Mouse (Mus musculus) stomach, embryonic 15.5 days (tissue): ENCODE measurements around the gene Cxcr5. TPM values are rescaled to one million over a fixed set of nuclear protein-coding genes. Genes with fewer than 3 reads are reported as not detected.
A peak's percentile ranks its signal among the peaks of the same experiment; 100 is the strongest.

Experiments
- ATAC-seq: fragments of 200-750 bp; cut with Nextera tagmentation; 2 replicates; pipeline ENCODE4 v1.8.0; 2017; ENCODE audit warnings: low read depth, moderate number of reproducible peaks, moderate TSS enrichment; ENCODE audit not compliant: insufficient read depth, low FRiP score
- H3K27ac ChIP-seq: fragments of 300-500 bp; sonication (generic); 2 replicates; pipeline ENCODE4 v1.5.1; 2015; ENCODE audit warnings: mild to moderate bottlenecking, inconsistent platforms
- H3K27me3 ChIP-seq: fragments of 300-500 bp; sonication (generic); replicated peaks from 2 replicates; pipeline ENCODE4 v1.6.1; 2015; ENCODE audit warnings: inconsistent platforms
- H3K36me3 ChIP-seq: fragments of 300-500 bp; sonication (generic); 2 replicates; pipeline ENCODE4 v1.6.1; 2015; ENCODE audit warnings: inconsistent platforms
- H3K4me1 ChIP-seq: fragments of 300-500 bp; sonication (generic); 2 replicates; pipeline ENCODE4 v1.6.1; 2015; ENCODE audit warnings: inconsistent platforms
- H3K4me2 ChIP-seq: fragments of 300-500 bp; sonication (generic); 2 replicates; pipeline ENCODE4 v1.6.1; 2015; ENCODE audit warnings: mild to moderate bottlenecking, inconsistent platforms
- H3K4me3 ChIP-seq: fragments of 300-500 bp; sonication (generic); replicated peaks from 2 replicates; pipeline ENCODE4 v1.5.1; 2015; ENCODE audit warnings: inconsistent platforms
- H3K9ac ChIP-seq: fragments of 300-500 bp; sonication (generic); 2 replicates; pipeline ENCODE4 v1.6.1; 2015; ENCODE audit warnings: inconsistent platforms
- H3K9me3 ChIP-seq: fragments of 300-500 bp; sonication (generic); 2 replicates; pipeline ENCODE4 v1.6.1; 2016; ENCODE audit warnings: inconsistent platforms
- WGBS: fragments of 180-500 bp; shearing (Covaris S2); methylation state at CpG from one replicate; pipeline ENCODE4 v1.1.7; 2015; 5-methylcytosine and 5-hydroxymethylcytosine counted together
- polyA plus RNA-seq: library from polyadenylated mRNA; unstranded; fragments of >200 nt; fragmentation: Nextera tagmentation; extraction: Ambion mirVana; gene quantifications from 2 replicates; pipeline ENCODE4 v1.2.1, GENCODE M21; 2015

Gene Cxcr5
- polyA plus RNA-seq, 1 experiment from 2014 or later: 0.62 TPM

- Histone ChIP-seq H3K27ac (no peak overlapping the region), H3K27me3 (no peaks in the 10 kb centered on the region), H3K4me3 (no peak overlapping the region), H3K4me1 (no peaks in the 10 kb centered on the region), H3K9ac (no peak overlapping the region), H3K4me2 (no peak overlapping the region), H3K9me3 (no peaks in the 10 kb centered on the region), H3K36me3 (no peaks in the 10 kb centered on the region)
- 50% methylated on average over 12 of the region's 12 CpGs for WGBS
- ATAC-seq: no peak
Measured at GRCm38 (mm10) chr9:44562936-44563335, 1.3 kb upstream of the Cxcr5 start.

- WGBS: 60% methylated on average over 8 of the region's 8 CpGs
- peak; percentile 73 for ATAC-seq
- H3K9ac ChIP-seq: no peak overlapping the region
- no peak overlapping the region for H3K4me3 ChIP-seq
- no peaks in the 10 kb centered on the region for H3K27me3 ChIP-seq
- peak overlapping the region; percentile 17 for H3K27ac ChIP-seq
- no peak overlapping the region for H3K4me2 ChIP-seq
- H3K36me3 ChIP-seq: no peaks in the 10 kb centered on the region
- H3K4me1 ChIP-seq: 0 out of 2 replicates have a peak, but pooled peaks cover 3% of the 10 kb centered on the region
- no peaks in the 10 kb centered on the region for H3K9me3 ChIP-seq
Measured at GRCm38 (mm10) chr9:44552161-44552560, 9.5 kb downstream of the Cxcr5 start.

GRCm38 (mm10) chr9:44551138-44551537 lies 10.5 kb downstream of the Cxcr5 start:
- no peak for ATAC-seq
- Histone ChIP-seq H3K27me3 (no peaks in the 10 kb centered on the region), H3K9ac (no peak overlapping the region), H3K4me2 (no peak overlapping the region), H3K36me3 (no peaks in the 10 kb centered on the region), H3K4me1 (0 out of 2 replicates have a peak, but pooled peaks cover 3% of the 10 kb centered on the region), H3K4me3 (no peak overlapping the region), H3K27ac (no peak overlapping the region), H3K9me3 (no peaks in the 10 kb centered on the region)
- WGBS: 79% methylated on average over 10 of the region's 10 CpGs

GRCm38 (mm10) chr9:44548412-44549152 lies 13.1 kb downstream of the Cxcr5 start:
- WGBS: 90% methylated on average over 8 of the region's 8 CpGs
- H3K4me1 ChIP-seq: 0 out of 2 replicates have a peak, but pooled peaks cover 3% of the 10 kb centered on the region

GRCm38 (mm10) chr9:44544986-44545385 lies 16.7 kb downstream of the Cxcr5 start:
- Histone ChIP-seq H3K36me3 (no peaks in the 10 kb centered on the region), H3K9ac (no peak overlapping the region), H3K9me3 (no peaks in the 10 kb centered on the region), H3K4me2 (no peak overlapping the region), H3K27me3 (no peaks in the 10 kb centered on the region), H3K27ac (no peak overlapping the region), H3K4me3 (no peak overlapping the region), H3K4me1 (no peaks in the 10 kb centered on the region)
- no peak for ATAC-seq
- 65% methylated on average over 3 of the region's 3 CpGs for WGBS

More at GRCm38 (mm10) chr9:44548412-44549152, 13.1 kb downstream of the Cxcr5 start:
- Histone ChIP-seq H3K4me3 (no peak overlapping the region), H3K4me2 (no peak overlapping the region), H3K9ac (no peak overlapping the region), H3K27ac (no peak overlapping the region), H3K9me3 (no peaks in the 10 kb centered on the region), H3K27me3 (no peaks in the 10 kb centered on the region), H3K36me3 (no peaks in the 10 kb centered on the region)
- ATAC-seq: no peak

- no peaks in the 10 kb centered on the region for H3K27me3 ChIP-seq
- H3K4me3 ChIP-seq: no peak overlapping the region
- no peak overlapping the region for H3K27ac ChIP-seq
- no peaks in the 10 kb centered on the region for H3K4me1 ChIP-seq
- H3K9ac ChIP-seq: no peak overlapping the region
- no peaks in the 10 kb centered on the region for H3K9me3 ChIP-seq
- H3K4me2 ChIP-seq: no peak overlapping the region
- H3K36me3 ChIP-seq: no peaks in the 10 kb centered on the region
- ATAC-seq: no peak
- 59% methylated on average over 4 of the region's 4 CpGs for whole genome bisulfite sequencing
Measured at GRCm38 (mm10) chr9:44542364-44542763, 19.3 kb downstream of the Cxcr5 start.

GRCm38 (mm10) chr9:44540676-44541075 lies 21.0 kb downstream of the Cxcr5 start:
- Histone ChIP-seq H3K9me3 (no peaks in the 10 kb centered on the region), H3K4me2 (no peak overlapping the region), H3K27ac (no peak overlapping the region), H3K36me3 (no peaks in the 10 kb centered on the region), H3K4me3 (no peak overlapping the region), H3K27me3 (no peaks in the 10 kb centered on the region), H3K4me1 (no peaks in the 10 kb centered on the region), H3K9ac (no peak overlapping the region)
- ATAC-seq: no peak
- 76% methylated on average over 3 of the region's 3 CpGs for WGBS

GRCm38 (mm10) chr9:44539816-44540421 lies 21.8 kb downstream of the Cxcr5 start:
- WGBS: 74% methylated on average over 2 of the region's 2 CpGs
- no peaks in the 10 kb centered on the region for H3K27me3 ChIP-seq
- no peaks in the 10 kb centered on the region for H3K36me3 ChIP-seq
- H3K27ac ChIP-seq: no peak overlapping the region
- no peaks in the 10 kb centered on the region for H3K4me1 ChIP-seq
- H3K4me3 ChIP-seq: no peak overlapping the region
- no peak overlapping the region for H3K9ac ChIP-seq
- H3K4me2 ChIP-seq: no peak overlapping the region
- ATAC-seq: no peak
- no peaks in the 10 kb centered on the region for H3K9me3 ChIP-seq

- no peaks in the 10 kb centered on the region for H3K9me3 ChIP-seq
- H3K4me3 ChIP-seq: no peak overlapping the region
- H3K9ac ChIP-seq: no peak overlapping the region
- 55% methylated on average over 19 of the region's 19 CpGs for WGBS
- H3K4me1 ChIP-seq: no peaks in the 10 kb centered on the region
- ATAC-seq: no peak
- H3K36me3 ChIP-seq: no peaks in the 10 kb centered on the region
- no peak overlapping the region for H3K27ac ChIP-seq
- no peaks in the 10 kb centered on the region for H3K27me3 ChIP-seq
- no peak overlapping the region for H3K4me2 ChIP-seq
Measured at GRCm38 (mm10) chr9:44537625-44538301, 23.9 kb downstream of the Cxcr5 start.

- Histone ChIP-seq H3K27me3 (no peaks in the 10 kb centered on the region), H3K4me1 (no peaks in the 10 kb centered on the region), H3K4me3 (no peak overlapping the region), H3K27ac (no peak overlapping the region), H3K9ac (no peak overlapping the region), H3K4me2 (no peak overlapping the region), H3K36me3 (no peaks in the 10 kb centered on the region), H3K9me3 (no peaks in the 10 kb centered on the region)
- 80% methylated on average over 6 of the region's 6 CpGs for WGBS
- no peak for ATAC-seq
Measured at GRCm38 (mm10) chr9:44532991-44533580, 28.6 kb downstream of the Cxcr5 start.

- no peaks in the 10 kb centered on the region for H3K27me3 ChIP-seq
- no peaks in the 10 kb centered on the region for H3K9me3 ChIP-seq
- H3K4me3 ChIP-seq: no peak overlapping the region
- 55% methylated on average over 8 of the region's 8 CpGs for WGBS
- no peak overlapping the region for H3K27ac ChIP-seq
- H3K36me3 ChIP-seq: no peaks in the 10 kb centered on the region
- no peaks in the 10 kb centered on the region for H3K4me1 ChIP-seq
- H3K9ac ChIP-seq: no peak overlapping the region
- H3K4me2 ChIP-seq: no peak overlapping the region
- no peak for ATAC-seq
Measured at GRCm38 (mm10) chr9:44528340-44528739, 33.3 kb downstream of the Cxcr5 start.
